Mouse (Mus musculus): Measurements from ENCODE around the gene Gse1.
A peak's percentile ranks its signal among the peaks of the same experiment; 100 is the strongest.

Gene Gse1

GRCm38 (mm10) chr8:120300601-120301141, 72.4 kb downstream of the Gse1 start:
- DNase-seq (ENCODE audit: low spot score): peak; percentile 85

GRCm38 (mm10) chr8:120302941-120303675, 74.9 kb downstream of the Gse1 start:
- DNase-seq (ENCODE audit: low spot score): no peak

GRCm38 (mm10) chr8:120304097-120304496, 75.8 kb downstream of the Gse1 start:
- no peak for DNase-seq (ENCODE audit: low spot score)

DNA sequence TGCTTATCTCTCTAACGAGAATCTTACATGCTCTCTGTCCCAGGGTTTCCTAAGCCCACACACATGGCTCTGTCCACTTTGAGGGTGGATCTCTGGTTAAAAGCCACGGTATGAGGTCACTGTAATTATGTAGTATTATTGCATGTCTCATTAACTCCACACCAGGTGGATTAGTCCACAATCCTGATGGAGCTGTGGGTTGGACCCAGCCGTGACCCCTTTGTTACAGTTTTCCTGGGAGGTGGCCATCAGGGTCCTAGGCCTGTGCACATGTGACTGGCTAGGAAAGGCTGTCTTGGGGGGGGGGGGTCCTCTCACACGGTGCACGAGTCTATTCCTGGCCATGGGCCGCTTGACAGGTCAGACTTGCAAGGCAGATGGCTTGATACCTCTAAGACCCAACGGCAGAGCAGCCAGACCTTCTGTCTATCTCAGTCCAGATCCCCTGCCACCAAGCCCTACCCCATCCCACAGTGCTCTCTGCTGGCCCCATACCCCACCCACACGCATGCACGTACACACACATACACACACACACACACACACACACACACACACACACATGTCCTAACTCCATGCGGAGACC, 77.6 kb downstream of the Gse1 start:
- no peak for DNase-seq (ENCODE audit: low spot score)

DNA sequence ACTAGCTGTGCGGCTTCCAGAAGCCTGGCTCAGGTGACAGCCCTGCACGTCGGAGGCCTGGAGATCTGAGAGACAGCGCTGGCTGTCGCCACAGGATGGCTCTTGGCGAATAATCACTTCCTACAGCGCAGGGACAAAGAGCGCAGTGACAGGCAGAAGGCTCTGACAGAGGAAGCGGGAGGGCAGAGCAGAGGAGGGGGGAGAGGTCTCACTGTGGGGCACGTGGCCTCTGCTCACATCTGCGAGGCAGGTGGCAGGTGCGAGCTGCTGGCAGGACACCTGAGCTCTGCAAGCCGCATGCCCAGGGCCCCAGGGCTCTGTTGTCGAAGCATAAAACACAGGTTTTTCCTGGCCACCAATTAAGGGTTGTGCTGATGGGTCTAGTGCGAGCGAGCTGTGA, 78.8 kb downstream of the Gse1 start:
- DNase-seq (ENCODE audit: low spot score): no peak

GRCm38 (mm10) chr8:120307528-120307927, 79.3 kb downstream of the Gse1 start:
- DNase-seq (ENCODE audit: low spot score): no peak

GRCm38 (mm10) chr8:120308131-120308530, 79.9 kb downstream of the Gse1 start:
- no peak for DNase-seq (ENCODE audit: low spot score)

- peak; percentile 68 for DNase-seq (ENCODE audit: low spot score)
Observed at GRCm38 (mm10) chr8:120308553-120308952, 80.3 kb downstream of the Gse1 start.

GRCm38 (mm10) chr8:120309326-120309725, 81.1 kb downstream of the Gse1 start:
- DNase-seq (ENCODE audit: low spot score): no peak

GRCm38 (mm10) chr8:120310063-120310462, 81.8 kb downstream of the Gse1 start:
- no peak for DNase-seq (ENCODE audit: low spot score)

GRCm38 (mm10) chr8:120312452-120312851, 84.2 kb downstream of the Gse1 start:
- DNase-seq (ENCODE audit: low spot score): no peak

DNA sequence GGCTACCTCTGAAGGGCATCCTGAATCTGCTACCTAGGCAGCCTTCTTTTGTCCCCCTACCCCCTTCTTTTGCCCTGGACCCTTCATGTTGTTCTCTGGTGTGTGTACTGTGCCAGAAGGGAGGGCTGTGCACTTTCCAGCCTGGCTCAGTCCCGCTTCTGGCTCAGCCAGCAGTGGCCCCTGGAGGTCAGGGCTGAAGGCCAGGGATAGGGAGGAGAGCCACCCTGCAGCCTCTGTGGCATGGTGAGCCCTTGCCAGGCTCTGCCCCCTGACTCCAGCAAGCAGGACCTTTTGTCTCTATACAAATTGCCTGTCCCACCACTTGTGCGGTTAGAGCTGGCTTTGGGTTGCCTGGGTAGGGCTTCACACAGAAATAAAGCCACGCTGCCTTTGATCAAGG, 85.4 kb downstream of the Gse1 start:
- peak; percentile 17 for DNase-seq (ENCODE audit: low spot score)

DNA sequence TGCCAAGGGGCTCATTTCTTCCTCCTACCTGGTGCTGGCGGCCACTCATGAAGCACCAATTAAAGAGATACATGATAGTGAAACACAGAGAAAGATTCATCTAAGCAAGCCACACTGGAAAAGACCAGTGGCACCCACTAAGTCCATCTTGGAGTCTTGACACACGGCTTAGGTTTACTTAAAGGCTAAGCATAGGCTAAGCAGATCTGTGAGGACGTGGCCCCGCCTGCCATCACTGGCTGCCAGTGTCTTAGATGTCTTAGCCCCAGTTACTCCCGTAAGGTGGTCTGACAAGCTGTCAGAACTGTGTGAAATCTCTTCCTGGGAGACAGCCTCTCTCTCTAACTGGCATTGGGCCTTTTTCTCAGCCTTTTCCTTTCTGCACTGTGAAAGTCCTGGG, 86.7 kb downstream of the Gse1 start:
- no peak for DNase-seq (ENCODE audit: low spot score)

- DNase-seq (ENCODE audit: low spot score): no peak
Observed at GRCm38 (mm10) chr8:120315644-120316043, 87.4 kb downstream of the Gse1 start.

DNA sequence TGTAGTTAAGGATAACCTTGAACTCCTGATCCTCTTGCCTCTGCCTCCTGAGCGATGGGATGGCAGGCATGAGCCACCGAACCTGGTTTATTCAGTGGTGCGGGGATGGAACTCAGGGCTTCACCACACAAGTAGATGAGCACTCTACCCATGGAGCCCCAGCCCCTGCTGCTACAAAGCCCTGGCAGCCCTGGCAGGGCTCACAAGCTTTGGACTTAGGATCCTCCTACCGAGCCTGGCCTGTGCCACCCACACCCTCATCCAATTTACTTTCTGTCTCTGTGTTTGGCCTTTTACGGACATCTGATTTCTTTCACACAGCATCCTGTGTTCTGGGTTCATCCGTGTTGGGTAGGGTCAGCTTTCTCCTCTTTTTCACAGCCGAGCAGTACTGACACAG, 88.5 kb downstream of the Gse1 start:
- no peak for DNase-seq (ENCODE audit: low spot score)

DNA sequence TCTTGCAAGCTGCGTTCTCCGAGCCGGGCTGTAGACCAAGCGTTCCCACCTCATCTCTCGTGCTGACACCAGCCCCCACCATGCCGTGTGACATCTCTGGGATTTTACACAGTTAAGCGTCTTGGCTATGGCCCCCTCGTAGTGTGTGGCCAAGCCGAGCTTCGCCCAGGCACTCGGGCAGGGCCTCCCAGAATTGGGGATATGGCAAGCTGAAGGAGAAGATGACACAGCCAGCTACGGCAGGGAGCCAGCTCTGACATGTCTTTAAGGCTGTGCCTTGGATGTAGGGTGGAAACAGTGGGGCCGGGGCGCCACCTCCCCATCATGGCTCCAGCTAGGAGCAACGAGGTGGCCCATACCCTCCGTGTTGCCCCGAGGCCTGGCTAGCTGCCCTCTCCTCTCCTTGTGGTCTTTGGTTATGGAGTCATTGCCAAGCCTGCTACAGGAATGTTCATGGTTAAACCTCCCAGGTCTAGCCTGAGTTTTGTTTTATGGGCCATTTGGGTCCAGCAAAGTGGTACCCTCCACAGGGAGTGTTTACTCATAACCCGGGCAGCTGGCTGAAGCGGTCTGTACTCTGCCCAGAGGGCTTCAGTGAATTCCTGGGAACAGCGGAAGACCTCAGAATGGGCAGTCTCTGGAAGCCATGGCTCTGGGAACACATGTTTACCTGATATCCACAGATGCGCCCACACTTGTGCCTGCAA, 89.0 kb downstream of the Gse1 start:
- no peak for DNase-seq (ENCODE audit: low spot score)

GRCm38 (mm10) chr8:120318476-120318991, 90.3 kb downstream of the Gse1 start:
- no peak for DNase-seq (ENCODE audit: low spot score)

DNA sequence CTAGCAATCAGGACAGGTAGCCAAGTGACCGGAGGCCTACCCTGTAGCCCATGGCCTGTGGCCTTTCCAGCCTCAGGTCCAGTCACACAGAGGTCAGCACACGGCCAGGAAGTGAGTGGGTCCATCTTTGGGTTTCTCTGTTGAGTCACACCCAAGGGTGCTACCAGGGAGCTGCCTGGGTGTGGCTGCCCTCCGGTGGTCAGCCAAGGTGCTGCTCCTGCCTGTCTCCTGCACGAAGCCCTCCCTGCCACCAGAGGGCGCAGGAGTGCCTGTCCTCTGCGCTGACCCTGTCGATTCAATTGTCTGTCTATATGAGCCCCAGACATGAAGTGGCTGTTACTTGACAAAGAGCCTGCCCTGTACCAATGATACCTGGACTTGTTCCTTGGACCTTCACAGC, 91.2 kb downstream of the Gse1 start:
- peak; percentile 76 for DNase-seq (ENCODE audit: low spot score)

GRCm38 (mm10) chr8:120320146-120320545, 91.9 kb downstream of the Gse1 start:
- no peak for DNase-seq (ENCODE audit: low spot score)

- peak; percentile 30 for DNase-seq (ENCODE audit: low spot score)
Observed at GRCm38 (mm10) chr8:120321724-120322123, 93.5 kb downstream of the Gse1 start.

DNA sequence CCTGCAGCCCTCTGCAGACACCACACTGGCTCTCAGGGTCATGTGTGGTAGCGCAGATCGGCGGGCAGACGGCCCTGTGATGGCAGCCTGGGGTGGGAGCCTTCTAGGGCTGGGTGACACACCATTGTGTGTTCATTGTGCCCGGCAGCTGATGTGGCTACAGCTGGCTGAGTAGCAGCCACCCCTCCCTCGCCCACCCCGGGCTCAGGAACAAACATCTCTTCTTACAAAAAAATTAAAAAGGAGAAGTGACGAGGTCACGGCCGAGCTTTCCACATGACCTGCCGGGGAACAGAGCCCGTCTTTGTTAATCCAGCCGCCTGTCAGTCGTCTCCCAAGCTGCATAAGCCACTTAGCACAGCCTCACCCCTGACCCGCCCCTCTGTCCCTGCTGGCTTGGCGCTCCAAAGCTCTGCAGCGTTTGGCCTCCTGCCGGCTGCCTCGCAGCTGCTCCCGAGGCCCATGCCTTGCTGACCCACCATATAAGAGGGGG, 94.7 kb downstream of the Gse1 start:
- peak; percentile 38 for DNase-seq (ENCODE audit: low spot score)

DNA sequence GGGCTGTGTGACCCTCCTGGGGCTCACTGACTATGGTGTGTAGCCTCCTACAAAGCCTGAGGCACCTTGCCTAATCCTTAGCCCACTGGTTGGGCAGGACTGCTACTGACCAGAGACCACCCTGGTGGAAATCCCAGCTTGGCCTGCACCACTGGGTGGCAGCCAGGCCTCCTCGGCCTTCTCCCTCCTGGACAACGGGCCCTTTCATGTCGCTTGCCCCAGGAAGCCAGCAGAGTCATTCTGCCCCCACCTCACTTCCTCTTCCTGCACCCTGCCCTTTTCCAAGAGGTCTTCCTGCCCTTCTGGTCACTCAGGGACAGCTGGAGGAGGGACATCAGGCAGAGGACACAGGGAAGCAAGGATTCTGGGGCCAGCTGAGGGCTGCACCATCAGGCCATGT, 96.3 kb downstream of the Gse1 start:
- no peak for DNase-seq (ENCODE audit: low spot score)
